Mouse (Mus musculus): ENCODE data around the gene Cyp20a1. TPM values are rescaled to one million over a fixed set of nuclear protein-coding genes. Genes with fewer than 3 reads are reported as not detected.

The Cyp20a1 gene
- polyA plus RNA-seq, 1 experiment from 2014 or later: 7.0 TPM

DNA sequence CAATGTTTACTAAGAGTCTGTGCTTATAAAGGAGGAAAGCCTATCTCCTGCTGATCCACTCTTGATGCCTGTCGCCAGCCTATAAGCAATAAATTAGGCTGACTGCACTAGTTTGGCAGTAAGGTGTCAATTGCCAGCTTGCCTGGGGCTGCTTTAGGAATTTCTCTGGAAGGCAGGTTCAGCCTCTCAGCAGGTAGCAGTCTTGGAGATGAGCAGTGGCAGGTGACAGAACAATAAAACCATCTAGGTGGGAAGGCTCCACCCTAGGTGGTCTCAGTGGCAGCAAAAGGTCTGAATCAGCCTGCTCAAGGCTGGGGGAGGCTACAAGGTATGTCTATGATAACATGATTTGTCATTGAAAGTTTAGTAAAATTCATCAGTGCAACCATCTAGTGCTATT is 89.4 kb downstream of the Cyp20a1 start:
- ATAC-seq (no peak), DNase-seq (no peak)
- no peaks in the 10 kb centered on the region for H3K36me3 ChIP-seq (replicated peaks; ENCODE audit: insufficient read depth, low read length)
- WGBS (ENCODE audit: insufficient replicate concordance): 77% methylated on average over 1 of the region's 1 CpGs
- H3K27ac ChIP-seq (ENCODE audit: low read depth): no peak overlapping the region
- no peaks in the 10 kb centered on the region for H3K4me1 ChIP-seq (ENCODE audit: insufficient read depth)
- H3K4me3 ChIP-seq (ENCODE audit: low read depth, low read length): no peak overlapping the region
- no peak overlapping the region for H3K9ac ChIP-seq (replicated peaks)
- H3K27me3 ChIP-seq (ENCODE audit: insufficient read depth, low read length): no peaks in the 10 kb centered on the region
- no peaks in the 10 kb centered on the region for H3K9me3 ChIP-seq (ENCODE audit: low read length)
- TF ChIP-seq EP300 (IDR thresholded peaks at IDR 0.05; ENCODE audit: low read depth) (no peak), CTCF (IDR thresholded peaks at IDR 0.05; ENCODE audit: low read depth) (no peak)
- H3K4me2 ChIP-seq (ENCODE audit: low read depth, low read length): no peak overlapping the region

Other genes starting within 250 kb of the Cyp20a1 start
- 1.3 and 1.7 TPM in 2 replicates for gene Carf, start 245.1 kb upstream of the Cyp20a1 start, polyA plus RNA-seq (2015; fragmentation: Nextera tagmentation; extraction: Ambion mirVana)
- gene Wdr12, start 244.7 kb upstream of the Cyp20a1 start, polyA plus RNA-seq (2015; fragmentation: Nextera tagmentation; extraction: Ambion mirVana): 23.3 and 23.8 TPM in 2 replicates
- 2.1 and 2.6 TPM in 2 replicates for gene Nbeal1, start 162.7 kb upstream of the Cyp20a1 start, polyA plus RNA-seq (2015; fragmentation: Nextera tagmentation; extraction: Ambion mirVana)
- 2.0 and 2.6 TPM in 2 replicates for gene Abi2, start 66.3 kb downstream of the Cyp20a1 start, polyA plus RNA-seq (2015; fragmentation: Nextera tagmentation; extraction: Ambion mirVana)
- 14.6 and 16.9 TPM in 2 replicates for gene Raph1, start 223.8 kb downstream of the Cyp20a1 start, polyA plus RNA-seq (2015; fragmentation: Nextera tagmentation; extraction: Ambion mirVana)